Mouse (Mus musculus) lung, adult 2 months (tissue): ENCODE measurements around the gene Gm47985.
"Not testable (repeated sequence)": the region's sequence is repeated elsewhere in the genome, so short reads cannot be mapped to it uniquely, and the experiment has no call there.

ENCODE experiments used
- CTCF ChIP-seq: fragments of 200-500 bp; IDR thresholded peaks from 2 replicates; pipeline ENCODE4 v1.5.1; 2011; ENCODE audit warnings: mild to moderate bottlenecking, low read length, control low read depth; ENCODE audit not compliant: insufficient read depth
- POLR2A ChIP-seq: fragments of 200-500 bp; IDR thresholded peaks from 2 replicates; pipeline ENCODE4 v1.6.1; 2011; ENCODE audit warnings: low read depth, mild to moderate bottlenecking, control low read depth, low read length, borderline replicate concordance; ENCODE audit errors: extremely low read depth

GRCm38 (mm10) chr1:151208493-151208892 is 26.2 kb downstream of the Gm47985 start:
- TF ChIP-seq CTCF, POLR2A: not testable (repeated sequence)
